ENCODE assay signal across 25 mouse cellular contexts in genomic region chr5:105535186-105535585, GRCm38 (mm10).
"Had no signal": no experiment of that assay in that cellular context is flagged by ENCODE, and none has a peak within 500 bp of the region (broad histone marks: within the 10 kb centered on the region; RNA-seq: fewer than 3 reads in every experiment).

No protein-coding gene starts in this region.

- DNase-seq: gastrocnemius, postnatal 14 days; gastrocnemius, postnatal 36 days; heart, adult 11 months; heart, adult 2 months; heart, postnatal 14 days; heart, postnatal 36 days; kidney, adult 11 months; kidney, adult 2 months; kidney, adult 9 months; kidney, postnatal 14 days; kidney, postnatal 36 days; layer of hippocampus, adult 9-11 months; layer of hippocampus, postnatal 36 days; left cerebral cortex, postnatal 4 days had no signal

- H3K36me3 ChIP-seq: heart, embryonic 15.5 days; hindbrain, embryonic 13.5 days; hindbrain, embryonic 15.5 days; kidney, embryonic 15.5 days had no signal

- H3K9ac ChIP-seq: heart, embryonic 13.5 days; heart, embryonic 15.5 days; hindbrain, embryonic 13.5 days; hindbrain, embryonic 15.5 days; kidney, embryonic 15.5 days; limb, embryonic 13.5 days; limb, embryonic 15.5 days had no signal

- H3K27ac ChIP-seq: heart, adult 2 months; heart, embryonic 13.5 days; heart, embryonic 15.5 days; hindbrain, embryonic 13.5 days; hindbrain, embryonic 15.5 days; hindbrain, postnatal 0 days; kidney, embryonic 15.5 days; kidney, postnatal 0 days; limb, embryonic 13.5 days; limb, embryonic 15.5 days had no signal

- ATAC-seq: hindbrain, postnatal 0 days; intestine, embryonic 16.5 days had no signal

- H3K4me3 ChIP-seq: heart, adult 2 months; heart, embryonic 13.5 days; heart, embryonic 15.5 days; hindbrain, embryonic 13.5 days; hindbrain, embryonic 15.5 days; kidney, embryonic 15.5 days; limb, embryonic 13.5 days; limb, embryonic 15.5 days had no signal

- H3K27me3 ChIP-seq: heart, embryonic 13.5 days; heart, embryonic 15.5 days; hindbrain, embryonic 13.5 days; hindbrain, embryonic 15.5 days; kidney, embryonic 15.5 days; limb, embryonic 13.5 days; limb, embryonic 15.5 days had no signal

- H3K4me1 ChIP-seq: hindbrain, embryonic 13.5 days; hindbrain, embryonic 15.5 days; limb, embryonic 13.5 days; limb, embryonic 15.5 days had no signal

- H3K4me2 ChIP-seq: heart, embryonic 11.5 days; heart, embryonic 13.5 days; heart, embryonic 15.5 days; hindbrain, embryonic 13.5 days; hindbrain, embryonic 15.5 days; kidney, embryonic 15.5 days; limb, embryonic 13.5 days; limb, embryonic 15.5 days had no signal

- H3K9me3 ChIP-seq: heart, embryonic 13.5 days; heart, embryonic 15.5 days; hindbrain, embryonic 15.5 days; kidney, embryonic 15.5 days; limb, embryonic 13.5 days; limb, embryonic 15.5 days had no signal
